Mouse (Mus musculus): ENCODE measurements at regions not wholly inside any gene's neighbourhood (a gene's known extent, or its start where the extent isn't known, plus 50 kb on each side); places are given as distances from the start of the nearest gene placed in this dataset.

- TF ChIP-seq EP300 (IDR thresholded peaks at IDR 0.05) = no peak
- no peak for TF ChIP-seq CTCF (IDR thresholded peaks at IDR 0.05)
Observed at GRCm38 (mm10) chr7:73294399-73294798, 80.9 kb upstream of the Rgma start.
